In genomic region chr1:153125287-153126275, GRCm38 (mm10) we compare ENCODE assay signal across 13 mouse cellular contexts.
DNase-seq lines count a peak whose midpoint lies in the region; ATAC-seq and TF ChIP-seq lines count a peak whose summit lies in the region.
"Had no signal": no experiment of that assay in that cellular context is flagged by ENCODE, and none has a peak within 500 bp of the region (broad histone marks: within the 10 kb centered on the region; RNA-seq: fewer than 3 reads in every experiment).

No protein-coding gene starts in this region.

- WGBS in heart, embryonic 13.5 days = 69% methylated on average over 8 of the region's 8 CpGs
- 72% methylated on average over 8 of the region's 8 CpGs for WGBS in lung, postnatal 0 days
- WGBS in kidney, postnatal 0 days = 24% methylated on average over 8 of the region's 8 CpGs

- peaks cover 4% of the 10 kb centered on the region; the same call in 1 of the 2 replicates for H3K36me3 ChIP-seq in heart, embryonic 13.5 days
- H3K36me3 ChIP-seq in lung, postnatal 0 days (ENCODE audit: insufficient read depth, low read length) = no peaks in the 10 kb centered on the region
- no peaks in the 10 kb centered on the region for H3K36me3 ChIP-seq in kidney, postnatal 0 days (ENCODE audit: insufficient read depth, low read length)
- H3K36me3 ChIP-seq: limb, embryonic 10.5 days; liver, embryonic 13.5 days had no signal

- no peaks in the 10 kb centered on the region for H3K27me3 ChIP-seq in heart, embryonic 13.5 days (replicated peaks)
- no peaks in the 10 kb centered on the region for H3K27me3 ChIP-seq in lung, postnatal 0 days (replicated peaks; ENCODE audit: insufficient read depth, low read length)
- H3K27me3 ChIP-seq in kidney, postnatal 0 days (ENCODE audit: insufficient read depth, low read length) = no peaks in the 10 kb centered on the region

- H3K9ac ChIP-seq in heart, embryonic 13.5 days = no peak overlapping the region
- no peak overlapping the region for H3K9ac ChIP-seq in lung, postnatal 0 days (replicated peaks; ENCODE audit: low read depth)
- no peak overlapping the region for H3K9ac ChIP-seq in kidney, postnatal 0 days (ENCODE audit: low read depth, low read length)
- H3K9ac ChIP-seq: liver, embryonic 13.5 days had no signal

- no peak for ATAC-seq in heart, embryonic 13.5 days (ENCODE audit: extremely low read depth, insufficient number of reproducible peaks, low FRiP score, low TSS enrichment)
- ATAC-seq in lung, postnatal 0 days = no peak
- ATAC-seq in kidney, postnatal 0 days (replicated peaks; ENCODE audit: low FRiP score, low read depth) = peak; percentile 91

- peak overlapping the region; percentile 26; the same call in 1 of the 2 replicates for H3K27ac ChIP-seq in heart, embryonic 13.5 days (replicated peaks)
- H3K27ac ChIP-seq in lung, postnatal 0 days (ENCODE audit: low read length) = peak overlapping the region; percentile 54
- H3K27ac ChIP-seq in kidney, postnatal 0 days = peak overlapping the region; percentile 76
- H3K27ac ChIP-seq: liver, embryonic 13.5 days had no signal

- H3K9me3 ChIP-seq in heart, embryonic 13.5 days = no peaks in the 10 kb centered on the region
- no peaks in the 10 kb centered on the region for H3K9me3 ChIP-seq in lung, postnatal 0 days (ENCODE audit: low read length)
- no peaks in the 10 kb centered on the region for H3K9me3 ChIP-seq in kidney, postnatal 0 days (replicated peaks; ENCODE audit: low read length)
- H3K9me3 ChIP-seq: limb, embryonic 10.5 days; liver, embryonic 13.5 days had no signal

- no peak for TF ChIP-seq EP300 in lung, postnatal 0 days (IDR thresholded peaks at IDR 0.05)

- TF ChIP-seq CTCF in lung, postnatal 0 days (IDR thresholded peaks at IDR 0.05) = no peak
- TF ChIP-seq CTCF in kidney, postnatal 0 days (IDR thresholded peaks at IDR 0.05; ENCODE audit: low read depth) = no peak

- H3K4me1 ChIP-seq in heart, embryonic 13.5 days = peaks cover 41% of the 10 kb centered on the region
- H3K4me1 ChIP-seq in lung, postnatal 0 days (ENCODE audit: insufficient read depth, low read depth, low read length) = peaks cover 32% of the 10 kb centered on the region
- H3K4me1 ChIP-seq in kidney, postnatal 0 days (replicated peaks; ENCODE audit: insufficient read depth, low read length) = peaks cover 9% of the 10 kb centered on the region

- H3K4me2 ChIP-seq in heart, embryonic 13.5 days = no peak overlapping the region
- H3K4me2 ChIP-seq in lung, postnatal 0 days (replicated peaks; ENCODE audit: low read depth, low read length) = no peak overlapping the region
- no peak overlapping the region for H3K4me2 ChIP-seq in kidney, postnatal 0 days (ENCODE audit: low read length)
- H3K4me2 ChIP-seq: liver, embryonic 13.5 days had no signal

- DNase-seq in heart, adult 11 months = no peak
- DNase-seq in lung, postnatal 0 days (ENCODE audit: low spot score) = no peak
- no peak for DNase-seq in lung, adult 18-20 months
- DNase-seq in kidney, postnatal 0 days (ENCODE audit: low spot score) = peak; percentile 89
- no peak for DNase-seq in testis, postnatal 14 days (ENCODE audit: low spot score)
- DNase-seq in layer of hippocampus, adult 9-10 months (ENCODE audit: low spot score) = no peak
- DNase-seq: B cell, adult 2 months; cerebellum, postnatal 14 days; liver, embryonic 13.5 days; retina, postnatal 1 day; thymus, postnatal 25 days had no signal

- H3K4me3 ChIP-seq in heart, embryonic 13.5 days = no peak overlapping the region
- H3K4me3 ChIP-seq in lung, postnatal 0 days (ENCODE audit: low read depth, low read length) = no peak overlapping the region
- no peak overlapping the region for H3K4me3 ChIP-seq in kidney, postnatal 0 days (replicated peaks; ENCODE audit: low read depth, low read length)
- H3K4me3 ChIP-seq: limb, embryonic 10.5 days; liver, embryonic 13.5 days had no signal

Comparison
In these comparisons a context has a peak if more than half of its experiments do, and no peak if none do; other contexts are left out.
1. H3K27ac ChIP-seq: peak in every context shown above with its lines; median percentile 76 in kidney, postnatal 0 days; 54 in lung, postnatal 0 days; 26 in heart, embryonic 13.5 days.